Mouse (Mus musculus): Measurements from ENCODE around the gene Aldh4a1.

Aldh4a1 gene

DNA sequence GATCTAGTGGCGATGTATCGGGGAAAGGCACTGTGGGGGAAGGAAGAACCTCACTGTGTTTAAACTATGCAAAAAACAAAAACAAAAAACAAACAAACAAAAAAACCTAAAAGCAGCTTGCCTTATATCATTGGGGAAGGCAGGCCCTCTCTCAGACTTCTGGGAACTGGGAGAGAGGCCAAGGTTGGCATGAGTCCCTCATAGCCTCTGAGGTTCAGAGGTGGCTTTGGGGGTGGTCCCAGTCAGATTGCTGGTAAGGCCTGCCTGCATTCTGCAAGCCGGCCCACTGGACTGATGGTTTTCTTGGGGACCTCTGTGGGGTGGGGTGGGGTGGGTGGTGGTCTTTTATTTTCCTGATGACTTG, 5.7 kb upstream of the Aldh4a1 start:
- intact Hi-C loops (cut with DNase I), result loop anchor here (10.0 kb wide), 1 partner anchor 232 kb away; no protein-coding TSS in a partner anchor

DNA sequence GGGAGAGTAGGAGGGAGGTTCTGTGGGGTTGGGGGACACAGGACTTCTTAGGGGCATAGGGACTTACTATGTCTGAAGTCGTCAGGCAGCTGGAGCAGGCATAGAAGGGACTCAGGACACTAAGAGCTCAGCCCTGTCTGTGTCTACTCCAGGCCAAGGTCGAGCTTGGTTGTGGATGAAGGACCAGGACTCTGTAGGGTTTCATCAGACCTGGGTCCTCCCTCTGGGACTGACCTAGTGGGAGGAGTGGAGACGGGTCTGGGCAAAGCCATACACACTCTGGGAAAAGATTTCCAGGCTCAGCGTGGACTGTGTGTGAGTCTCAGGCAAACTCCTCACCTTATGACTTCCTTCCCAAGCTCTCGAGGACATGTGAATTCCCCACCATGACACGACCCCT, 2.9 kb upstream of the Aldh4a1 start:
- intact Hi-C loops (cut with DNase I), result loop anchor here (10.0 kb wide), 1 partner anchor 235 kb away; no protein-coding TSS in a partner anchor

DNA sequence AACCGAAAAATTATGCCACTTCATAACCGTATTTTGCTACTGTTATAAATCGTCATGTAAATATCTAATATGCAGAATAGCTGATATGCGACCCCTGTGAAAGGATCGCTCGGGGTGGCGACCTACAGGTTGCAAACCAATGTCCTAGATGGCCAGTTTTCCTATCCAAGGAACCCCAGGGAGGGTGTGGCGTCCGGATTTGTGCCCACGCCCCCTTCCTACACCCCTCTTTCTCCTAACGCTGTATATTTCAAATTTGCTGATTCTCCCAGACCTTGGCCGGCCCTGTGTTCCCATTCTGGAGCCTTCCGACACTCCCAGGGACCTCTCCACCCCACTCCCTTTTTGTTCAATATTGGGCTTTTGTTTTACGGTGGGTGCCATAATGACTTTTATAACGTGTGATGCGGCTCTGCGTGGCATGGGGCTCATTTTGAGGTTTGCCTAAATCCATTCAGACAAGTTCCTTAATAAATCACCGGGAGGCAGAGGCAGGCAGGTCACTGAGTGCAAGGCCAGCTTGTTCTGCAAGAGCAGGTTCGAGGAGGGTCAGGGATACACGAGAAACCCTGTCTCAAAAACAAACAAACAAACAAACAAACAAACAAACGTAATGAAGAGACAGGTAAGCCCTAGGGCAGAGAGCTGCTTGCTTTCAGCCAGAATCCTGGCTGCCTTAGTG, 909 bp downstream of the Aldh4a1 start:
- intact Hi-C loops (cut with DNase I), result no loop called here

DNA sequence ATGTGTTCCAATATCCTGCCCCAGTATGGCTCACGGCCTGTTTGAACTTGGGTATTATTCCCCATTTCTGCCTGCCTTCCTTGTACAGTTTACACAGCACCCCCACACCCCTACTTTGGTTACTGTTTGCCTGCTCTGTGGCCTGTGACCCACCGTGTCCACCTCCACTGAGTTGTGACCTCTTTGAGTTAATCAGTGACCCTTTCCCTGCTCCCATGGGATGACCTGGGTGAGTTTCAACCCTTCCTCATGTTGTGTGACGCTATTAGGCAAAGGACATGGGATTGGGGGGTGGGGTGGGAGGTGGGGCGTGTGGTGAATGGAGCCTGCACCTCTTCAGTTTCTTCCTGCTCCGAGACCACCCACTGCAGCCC, 1.4 kb downstream of the Aldh4a1 start:
- intact Hi-C loops (cut with DNase I), result no loop called here

DNA sequence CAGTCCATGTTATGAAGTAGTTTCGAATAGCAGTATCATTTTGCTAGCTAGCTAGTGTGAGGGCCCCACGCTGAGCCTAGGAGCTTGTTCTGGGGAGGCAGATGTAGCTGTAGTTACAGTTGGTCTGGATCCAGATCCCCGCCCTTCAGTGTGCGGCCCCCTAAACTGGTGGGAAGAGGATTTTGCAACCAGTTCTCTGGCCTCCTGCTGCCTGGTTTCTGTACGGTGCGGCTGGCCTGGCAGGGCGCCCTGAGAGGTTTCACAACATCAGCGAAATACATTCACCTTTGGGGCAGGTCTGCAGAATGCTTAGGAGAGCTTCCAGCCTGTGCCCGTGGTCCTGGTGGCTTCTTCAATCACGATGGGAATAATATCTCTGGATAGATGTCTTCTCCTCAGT, 2.0 kb downstream of the Aldh4a1 start:
- intact Hi-C loops (cut with DNase I), result no loop called here

DNA sequence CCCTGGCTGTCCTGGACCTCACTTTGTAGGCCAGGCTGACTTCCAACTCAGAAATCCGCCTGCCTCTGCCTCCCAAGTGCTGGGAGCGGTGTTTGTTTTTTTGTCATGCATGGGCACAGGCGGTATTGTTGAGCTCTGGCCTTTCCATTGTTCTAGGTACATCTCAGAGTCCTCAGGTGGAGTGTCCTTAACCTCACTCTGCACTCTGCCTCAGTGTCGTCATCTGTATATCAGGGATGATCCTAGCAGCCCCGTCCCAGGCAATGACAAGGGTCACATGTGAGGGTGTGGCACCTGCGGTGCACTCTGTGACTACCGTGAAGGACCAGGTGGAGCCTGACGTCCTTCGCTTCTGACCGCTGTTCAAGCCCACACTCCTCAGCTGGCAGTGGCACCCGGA, 4.7 kb downstream of the Aldh4a1 start:
- intact Hi-C loops (cut with DNase I), result no loop called here

DNA sequence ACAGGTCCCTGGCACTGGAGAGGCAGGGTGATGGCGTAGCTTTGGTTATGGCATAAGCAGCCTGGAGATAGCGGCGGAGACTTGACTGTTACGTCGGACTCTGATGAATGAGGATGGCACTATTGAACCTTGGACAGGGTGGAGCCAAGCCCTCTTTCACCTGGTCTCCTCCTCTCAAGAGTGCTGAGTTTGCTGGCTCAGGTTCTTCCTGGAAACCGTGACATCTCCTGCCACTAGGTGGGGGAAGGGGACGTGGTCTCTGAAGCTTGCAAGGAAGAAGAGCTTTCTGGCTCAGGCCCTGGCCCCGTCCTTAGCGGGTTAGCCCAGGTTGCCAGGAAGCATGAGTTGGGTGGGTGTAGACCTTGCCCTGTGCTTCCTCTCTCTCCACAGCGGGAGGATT, 7.5 kb downstream of the Aldh4a1 start:
- intact Hi-C loops (cut with DNase I), result no loop called here

DNA sequence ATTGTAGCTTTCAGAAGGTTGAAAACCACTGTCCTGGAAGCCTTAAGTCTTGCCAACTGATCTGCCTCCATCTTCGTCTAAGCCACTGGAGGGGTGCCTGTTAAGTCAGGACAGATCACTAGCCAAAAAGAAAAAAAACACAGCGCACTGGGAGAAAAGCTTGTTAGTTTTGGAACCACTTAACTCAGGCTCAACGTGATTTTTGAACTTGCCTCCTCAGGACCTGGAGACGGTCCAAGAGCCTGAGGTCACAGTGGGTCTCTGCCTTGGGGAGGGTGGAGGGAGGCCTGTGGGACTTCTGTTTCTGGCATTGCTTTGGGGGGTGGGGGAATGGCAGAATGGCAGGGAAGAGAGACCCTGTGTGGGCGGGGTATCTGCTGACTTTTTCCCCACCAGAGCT, 8.5 kb downstream of the Aldh4a1 start:
- intact Hi-C loops (cut with DNase I), result no loop called here

DNA sequence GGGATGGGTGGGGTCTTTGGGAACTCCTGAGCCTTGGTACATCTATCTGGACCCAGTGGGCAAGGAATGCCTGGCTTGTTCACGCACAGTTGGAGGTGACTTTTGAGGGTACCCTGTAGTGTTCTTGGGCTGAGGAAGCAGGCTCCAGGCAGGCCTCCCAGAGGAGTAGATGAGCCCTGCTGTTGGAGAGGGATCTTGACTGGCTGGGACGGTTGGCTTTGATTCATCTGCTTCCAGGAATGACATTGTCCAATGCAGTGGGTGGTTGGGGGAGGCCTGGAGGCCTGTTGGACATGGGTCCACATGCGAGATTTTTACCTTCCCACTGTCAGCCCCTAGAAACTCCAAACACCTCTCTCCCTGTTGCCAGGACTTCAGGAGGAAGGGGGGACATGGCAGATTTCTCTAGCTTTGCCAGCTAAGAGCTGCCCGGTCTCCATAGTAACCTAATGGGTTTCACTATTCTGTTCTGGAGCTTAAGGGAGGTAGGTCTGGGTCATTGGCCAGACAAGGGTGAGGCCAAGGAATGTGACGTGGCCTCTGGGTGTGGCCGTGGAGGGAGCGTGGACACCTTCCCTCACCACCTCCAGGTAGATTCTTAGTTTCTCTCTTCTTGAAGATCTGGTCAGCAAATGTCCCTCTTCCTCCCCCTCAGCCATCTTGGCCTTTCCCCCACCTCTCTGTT, 9.0 kb downstream of the Aldh4a1 start:
- intact Hi-C loops (cut with DNase I), result no loop called here

DNA sequence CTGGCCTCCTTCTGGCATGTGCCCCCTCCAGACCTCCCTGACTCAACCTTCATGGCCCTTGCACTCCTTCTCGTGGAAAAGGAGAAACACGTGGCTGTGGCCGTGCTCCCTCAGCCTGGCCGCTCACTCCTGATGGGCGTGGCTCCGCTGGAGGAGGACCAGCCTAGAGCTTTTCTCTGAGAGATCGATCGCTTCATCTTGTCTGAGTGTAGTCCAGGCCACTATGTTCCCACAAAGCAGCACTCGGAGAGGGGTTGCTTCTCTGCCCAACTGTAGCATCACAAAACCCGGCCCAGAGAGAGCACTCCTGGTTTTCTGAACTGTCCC, 9.6 kb downstream of the Aldh4a1 start:
- intact Hi-C loops (cut with DNase I), result no loop called here

DNA sequence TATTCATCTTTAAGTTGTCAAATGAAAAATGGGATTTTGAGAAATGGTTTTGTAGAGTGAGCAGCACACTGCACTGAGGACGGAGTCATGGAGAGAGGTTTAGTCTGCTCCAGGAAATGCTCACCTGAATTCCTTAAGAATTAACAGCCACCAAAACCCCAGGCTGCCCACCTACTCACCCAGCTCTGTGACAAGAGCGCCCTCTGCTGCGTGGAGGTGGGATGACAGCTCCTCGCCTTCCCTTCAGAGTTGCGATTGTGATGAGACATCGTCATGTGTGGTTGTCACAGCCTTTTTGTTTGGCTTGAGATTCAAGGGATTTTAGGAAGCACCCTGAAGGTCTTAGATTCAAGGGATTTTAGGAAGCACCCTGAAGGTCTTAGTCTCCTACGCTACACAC, 13.7 kb downstream of the Aldh4a1 start:
- intact Hi-C loops (cut with DNase I), result loop anchor here (2.0 kb wide), 1 partner anchor 166 kb away; no protein-coding TSS in a partner anchor

DNA sequence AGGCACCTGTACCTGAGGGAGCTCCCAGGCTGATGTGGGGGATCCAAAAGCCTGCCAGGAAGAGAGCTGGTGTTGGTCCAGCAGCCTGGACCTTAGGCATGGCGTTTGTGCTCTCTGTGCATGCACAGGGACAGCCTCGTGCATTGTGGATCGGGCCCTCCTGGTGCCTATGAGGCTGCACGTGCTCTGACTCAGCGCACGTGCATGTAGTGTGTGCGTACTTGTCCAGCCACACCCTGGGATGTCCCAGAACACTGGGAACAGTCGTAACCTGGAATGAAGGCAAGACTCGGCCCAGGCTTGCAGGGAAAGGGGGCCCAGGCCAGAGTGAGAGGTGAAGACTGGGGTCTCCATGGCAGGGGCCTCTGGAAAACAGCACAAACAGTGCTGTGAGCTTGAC, 15.2 kb downstream of the Aldh4a1 start:
- intact Hi-C loops (cut with DNase I), result loop anchor here (2.0 kb wide), 1 partner anchor 167 kb away; no protein-coding TSS in a partner anchor

DNA sequence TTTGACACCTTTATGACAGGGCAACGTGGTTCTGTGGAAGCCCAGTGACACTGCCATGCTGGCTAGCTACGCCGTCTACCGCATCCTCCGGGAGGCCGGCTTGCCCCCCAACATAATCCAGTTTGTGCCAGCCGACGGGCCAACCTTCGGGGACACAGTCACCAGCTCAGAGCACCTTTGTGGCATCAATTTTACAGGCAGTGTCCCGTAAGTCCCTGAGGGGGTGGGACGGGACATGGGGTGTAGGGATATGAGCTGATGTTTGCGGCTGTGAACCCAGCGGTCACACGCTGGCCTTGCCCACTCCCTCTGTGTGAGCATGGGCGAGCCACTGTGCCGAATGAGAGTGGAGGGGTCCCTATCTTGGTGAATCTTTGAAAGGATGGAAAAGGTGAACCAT, 15.7 kb downstream of the Aldh4a1 start:
- intact Hi-C loops (cut with DNase I), result no loop called here

DNA sequence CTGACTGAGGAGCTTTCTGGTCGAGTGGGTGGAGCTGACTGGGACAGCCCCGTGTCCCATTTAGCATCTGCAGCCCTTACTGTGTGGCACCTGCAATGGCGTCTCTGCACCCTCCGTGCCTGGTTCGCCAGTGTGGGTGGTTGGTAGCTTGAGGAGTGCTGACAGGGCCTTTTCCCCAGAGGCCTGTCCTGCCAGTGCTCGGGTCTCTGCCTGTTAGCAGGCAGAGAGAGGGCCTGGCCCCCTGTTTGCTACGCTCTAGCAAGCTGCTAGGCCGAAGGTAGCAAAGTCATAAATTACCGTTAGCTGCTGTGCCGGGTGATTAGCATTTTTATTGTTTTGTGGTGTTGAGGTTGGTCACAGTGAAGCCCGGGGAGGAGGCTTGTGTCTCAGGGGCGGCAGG, 17.1 kb downstream of the Aldh4a1 start:
- intact Hi-C loops (cut with DNase I), result no loop called here

DNA sequence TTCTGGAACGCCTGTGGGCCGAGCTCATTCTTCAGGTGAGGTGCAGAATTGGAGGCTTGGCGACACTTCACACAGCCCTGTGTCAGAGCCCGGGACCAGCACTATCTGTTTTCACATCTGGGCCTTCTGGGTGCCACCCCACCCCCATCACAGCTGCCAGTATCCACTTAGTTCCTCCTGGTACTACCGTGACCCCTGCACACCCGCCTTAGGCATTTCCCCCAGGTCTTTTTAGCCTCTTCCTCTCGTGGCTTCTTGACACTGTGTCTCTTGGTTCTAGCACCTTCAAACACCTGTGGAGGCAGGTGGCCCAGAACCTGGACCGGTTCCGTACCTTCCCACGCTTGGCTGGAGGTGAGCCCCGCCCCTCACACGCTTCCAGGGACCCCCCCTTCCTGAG, 17.7 kb downstream of the Aldh4a1 start:
- intact Hi-C loops (cut with DNase I), result no loop called here

DNA sequence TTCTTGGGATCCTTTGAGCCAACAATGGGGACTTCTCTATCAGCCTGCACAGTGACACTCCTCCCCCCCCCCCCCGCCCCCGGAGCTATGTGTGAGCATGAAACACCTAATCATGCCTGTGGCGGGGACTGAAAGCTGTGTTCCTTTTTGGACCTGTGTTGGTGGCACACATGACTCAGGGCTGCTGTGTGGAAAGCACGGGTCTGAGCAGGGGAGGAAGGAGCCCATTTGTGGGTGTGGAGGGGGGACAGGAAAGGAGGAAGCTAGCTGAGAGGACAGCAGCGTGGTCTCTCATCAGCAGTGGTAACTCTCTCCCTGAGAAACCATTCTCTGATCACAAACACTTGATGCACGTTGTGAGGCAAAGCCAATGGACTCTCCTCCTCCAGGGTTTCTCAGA, 18.1 kb downstream of the Aldh4a1 start:
- intact Hi-C loops (cut with DNase I), result no loop called here

DNA sequence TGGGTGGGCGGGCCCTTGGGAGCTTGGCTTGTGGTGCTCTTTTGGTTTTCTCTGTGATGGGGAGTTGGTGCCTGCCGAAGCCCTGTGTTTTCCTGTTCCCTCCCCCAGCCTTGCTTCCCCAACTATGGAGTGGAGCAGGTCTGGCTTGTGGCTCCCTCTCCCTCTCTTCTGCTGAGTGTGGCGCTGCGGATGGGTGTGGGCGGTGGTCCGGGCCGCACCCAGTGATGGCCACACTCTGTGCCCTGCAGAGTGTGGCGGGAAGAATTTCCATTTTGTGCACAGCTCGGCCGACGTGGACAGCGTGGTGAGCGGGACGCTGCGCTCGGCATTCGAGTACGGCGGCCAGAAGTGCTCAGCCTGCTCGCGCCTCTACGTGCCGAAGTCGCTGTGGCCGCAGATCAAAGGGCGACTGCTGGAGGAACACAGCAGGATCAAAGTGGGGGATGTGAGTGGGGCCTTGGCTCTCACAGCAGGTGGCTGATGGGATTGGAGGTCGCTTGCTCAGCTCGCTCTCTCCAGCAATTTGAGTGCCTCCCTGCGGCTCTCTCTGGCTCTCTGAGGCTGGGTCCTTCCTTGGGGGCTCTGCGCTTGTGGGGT, 19.3 kb downstream of the Aldh4a1 start:
- intact Hi-C loops (cut with DNase I), result no loop called here

DNA sequence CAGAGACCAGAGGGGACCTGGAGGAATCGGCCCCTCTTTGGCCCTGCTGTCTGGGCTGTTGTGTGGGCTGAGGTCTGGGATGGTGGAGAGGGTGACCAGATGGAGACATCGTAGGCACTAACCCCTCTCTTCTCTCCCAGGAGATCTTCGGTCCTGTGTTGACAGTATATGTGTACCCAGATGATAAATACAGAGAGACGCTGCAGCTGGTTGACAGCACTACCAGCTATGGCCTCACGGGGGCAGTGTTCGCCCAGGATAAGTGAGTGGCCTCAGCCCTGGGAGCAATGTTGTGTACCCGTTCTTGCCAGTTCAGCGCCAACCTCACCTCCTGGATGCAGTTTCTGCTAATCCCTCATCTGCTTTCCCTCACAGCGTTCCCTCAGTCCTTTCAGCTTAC, 21.3 kb downstream of the Aldh4a1 start:
- intact Hi-C loops (cut with DNase I), result loop anchor here (1.0 kb wide), 2 partner anchors 26 to 214 kb away; no protein-coding TSS in a partner anchor

DNA sequence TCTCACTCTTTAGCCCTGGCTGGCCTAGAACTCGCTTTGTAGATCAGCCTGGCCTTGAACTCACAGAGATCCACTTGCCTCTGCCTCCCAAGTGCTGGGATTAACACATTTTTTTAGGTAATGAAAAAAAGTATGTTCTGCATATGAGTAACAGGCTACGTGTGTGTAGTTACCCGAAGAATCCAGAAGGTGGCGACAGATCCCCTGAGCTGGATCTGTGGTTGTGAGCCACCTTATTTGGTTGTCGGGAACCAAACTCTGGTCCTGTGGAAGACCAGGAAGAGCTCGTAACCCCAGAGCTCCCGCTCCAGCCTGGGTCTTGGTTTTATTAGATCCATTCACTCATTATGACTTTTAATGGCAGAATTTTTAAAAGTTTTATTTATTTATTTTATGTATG, 24.2 kb downstream of the Aldh4a1 start:
- intact Hi-C loops (cut with DNase I), result no loop called here

DNA sequence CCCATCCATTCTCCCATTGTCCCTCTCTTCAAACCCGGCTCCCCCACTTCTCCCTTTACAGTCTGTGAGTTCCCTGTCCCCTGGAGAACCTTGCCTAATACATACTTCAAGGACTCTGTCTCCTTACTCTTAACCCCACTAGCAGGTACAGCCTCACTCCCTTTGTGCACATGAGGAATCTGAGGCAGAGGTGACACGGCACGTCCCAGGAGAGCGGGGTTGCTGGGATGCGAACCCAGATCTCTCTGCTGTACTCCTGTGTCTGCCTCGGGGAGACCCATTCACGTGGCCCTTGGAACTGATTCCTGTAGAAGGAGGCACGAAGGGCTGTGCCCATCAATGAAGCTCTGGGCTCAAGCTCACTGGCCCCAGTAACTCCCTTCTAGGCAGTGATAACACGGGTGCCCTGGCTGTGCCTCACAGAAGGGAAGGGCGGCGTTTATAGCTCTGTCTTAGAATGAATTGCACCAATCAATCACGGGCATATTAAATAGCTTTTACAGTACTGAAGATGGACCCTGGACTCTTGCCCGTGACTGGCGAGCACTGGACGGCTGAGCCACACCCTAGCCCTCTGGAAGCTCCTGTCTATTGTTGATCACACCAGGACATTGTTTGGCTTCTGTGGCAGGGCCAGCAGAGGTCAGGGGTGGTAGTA, 27.5 kb downstream of the Aldh4a1 start:
- intact Hi-C loops (cut with DNase I), result no loop called here

DNA sequence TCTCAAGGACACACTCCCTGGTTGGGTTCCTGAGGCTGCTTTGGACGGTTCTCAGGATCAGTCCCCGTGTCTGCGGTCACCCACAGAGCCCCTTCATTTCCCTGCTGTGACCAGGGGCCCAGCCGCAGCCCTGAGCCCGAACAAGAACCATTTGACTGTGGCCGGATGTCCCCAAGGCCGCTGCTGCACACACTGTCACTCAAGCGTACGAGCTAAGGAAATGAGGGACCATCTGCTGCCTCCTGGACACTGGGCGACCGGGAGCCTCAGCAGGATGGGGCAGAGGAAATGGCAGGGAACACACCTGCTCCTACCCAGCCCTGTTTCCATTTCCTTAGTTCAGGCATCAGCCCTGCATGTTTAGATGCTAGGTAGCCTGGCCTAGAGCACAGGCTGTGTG, 28.2 kb downstream of the Aldh4a1 start:
- intact Hi-C loops (cut with DNase I), result no loop called here

DNA sequence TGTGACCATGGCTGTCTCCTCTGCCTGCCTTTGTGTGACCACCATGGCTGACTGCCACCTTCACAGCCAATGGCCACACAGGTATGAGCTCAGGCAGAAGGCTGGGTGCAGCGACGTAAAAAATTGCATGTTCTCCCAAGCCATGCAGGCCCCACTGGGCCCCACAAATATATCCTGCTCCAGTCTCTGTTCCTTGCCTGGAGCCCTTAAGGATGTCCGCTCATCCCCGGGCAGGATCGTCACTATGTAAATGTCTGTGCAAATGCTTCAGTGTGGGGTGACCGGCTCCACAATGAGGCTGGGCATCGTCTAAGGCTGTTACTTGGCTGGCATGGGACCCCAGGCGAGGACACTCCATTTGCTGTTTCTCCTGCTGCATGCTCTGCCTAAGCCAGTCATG, 30.6 kb downstream of the Aldh4a1 start, which contains the start of gene Tas1r2:
Gene Tas1r2 (plus strand): TSS at position 301 of the 400 bp plus-strand sequence.
- intact Hi-C loops (cut with DNase I), result no loop called here

All from adrenal gland (tissue).